Mouse (Mus musculus) mouse embryonic stem cell (cell line): ENCODE measurements around the gene Casc1.

Source experiments
- in situ Hi-C, 2 experiments: fragments of 300-500 bp; cut with MboI; formaldehyde crosslinking; loops; 1 replicate in 1 of 2; 3 replicates in 1 of 2; pipeline ENCODE4 v1.14.3; 2019 to 2020; ENCODE audit warnings: low sequenced_read_pairs in 2 of 2, low pct_unique_long_range_greater_than_20kb in 1 of 2, mixed read lengths in 1 of 2; ENCODE audit not compliant: unreplicated experiment in 1 of 2

Casc1 gene

GRCm38 (mm10) chr6:145210816-145211338, at the start of gene Casc1, which contains the start of gene Etfrf1:
TSS of gene Casc1 (minus strand) at chr6:145211005.
TSS of gene Etfrf1 (plus strand) at chr6:145211134.
- in situ Hi-C loops, result no loop called here

- in situ Hi-C loops, result no loop called here
These were observed 45.9 kb upstream of the Casc1 start for GRCm38 (mm10) chr6:145256701-145257073.

- in situ Hi-C loops, result no loop called here
These were observed 45.3 kb upstream of the Casc1 start for GRCm38 (mm10) chr6:145255952-145256700.

GRCm38 (mm10) chr6:145250820-145251219, 40.0 kb upstream of the Casc1 start:
- in situ Hi-C loops, result loop anchor here in 1 of 2 experiments (5.0 kb wide), 1 partner anchor 91 kb away; no protein-coding TSS in a partner anchor

GRCm38 (mm10) chr6:145250185-145250791, 39.5 kb upstream of the Casc1 start, which contains the start of gene Kras:
TSS of gene Kras (minus strand) at chr6:145250239.
- in situ Hi-C loops, result loop anchor here in 1 of 2 experiments (5.0 kb wide), 1 partner anchor 92 kb away; no protein-coding TSS in a partner anchor

- in situ Hi-C loops, result loop anchor here in 1 of 2 experiments (5.0 kb wide), 1 partner anchor 93 kb away; no protein-coding TSS in a partner anchor
These were observed 38.7 kb upstream of the Casc1 start for GRCm38 (mm10) chr6:145249291-145250184.

- in situ Hi-C loops, result no loop called here
These were observed 37.1 kb upstream of the Casc1 start for GRCm38 (mm10) chr6:145247886-145248285.

GRCm38 (mm10) chr6:145246841-145247240, 36.0 kb upstream of the Casc1 start:
- in situ Hi-C loops, result no loop called here

- in situ Hi-C loops, result no loop called here
These were observed 31.7 kb upstream of the Casc1 start for GRCm38 (mm10) chr6:145242521-145242920.

- in situ Hi-C loops, result no loop called here
These were observed 29.5 kb upstream of the Casc1 start for GRCm38 (mm10) chr6:145240285-145240684.

- in situ Hi-C loops, result no loop called here
These were observed 26.3 kb upstream of the Casc1 start for GRCm38 (mm10) chr6:145237148-145237547.

- in situ Hi-C loops, result no loop called here
These were observed 24.6 kb upstream of the Casc1 start for GRCm38 (mm10) chr6:145235367-145235766.

GRCm38 (mm10) chr6:145234391-145234790, 23.6 kb upstream of the Casc1 start:
- in situ Hi-C loops, result no loop called here

GRCm38 (mm10) chr6:145226296-145226695, 15.5 kb upstream of the Casc1 start:
- in situ Hi-C loops, result no loop called here

- in situ Hi-C loops, result no loop called here
These were observed 13.4 kb upstream of the Casc1 start for GRCm38 (mm10) chr6:145224246-145224645.

GRCm38 (mm10) chr6:145215826-145216225, 5.0 kb upstream of the Casc1 start:
- in situ Hi-C loops, result no loop called here

- in situ Hi-C loops, result no loop called here
These were observed 3.1 kb upstream of the Casc1 start for GRCm38 (mm10) chr6:145213916-145214315.
